Comparison of ENCODE assay signal across 19 mouse cellular contexts in the genomic region with DNA sequence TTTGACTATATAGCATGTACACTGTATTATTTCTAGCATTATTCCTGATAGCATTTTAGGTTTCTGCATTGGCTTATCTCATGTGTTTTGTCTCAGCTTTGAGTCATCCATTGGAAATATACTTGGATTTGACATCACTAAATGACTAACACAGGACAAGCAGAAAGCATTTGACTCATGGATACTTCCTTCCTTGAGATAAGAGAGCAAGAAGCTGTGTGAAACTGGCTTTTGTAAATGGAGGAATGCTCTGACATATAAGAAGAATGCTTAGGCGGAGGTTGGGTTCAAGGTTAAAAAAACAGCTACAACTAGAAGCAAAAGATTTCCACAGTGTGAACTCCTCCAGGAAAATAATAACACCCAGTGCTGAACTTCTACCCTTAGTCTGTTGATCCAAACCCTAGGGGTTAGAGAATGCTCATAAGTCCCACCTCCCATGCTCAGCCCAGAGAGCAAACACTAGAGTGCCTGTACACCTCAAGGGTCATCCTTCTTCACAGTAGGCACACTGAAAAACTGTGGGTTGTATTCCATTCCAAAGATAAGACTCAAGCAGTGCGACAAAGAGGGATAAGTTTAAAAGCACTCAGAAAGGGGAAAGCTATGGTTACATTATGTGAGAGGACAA.
A peak's percentile ranks its signal among the peaks of the same experiment; 100 is the strongest.
DNase-seq lines count a peak whose midpoint lies in the region; ATAC-seq and TF ChIP-seq lines count a peak whose summit lies in the region.
"Had no signal": no experiment of that assay in that cellular context is flagged by ENCODE, and none has a peak within 500 bp of the region (broad histone marks: within the 10 kb centered on the region; RNA-seq: fewer than 3 reads in every experiment).

No protein-coding gene starts in this region.

- H3K27ac ChIP-seq in heart, embryonic 15.5 days = 0 out of 2 replicates have a peak overlapping the region, but pooled peaks have one; percentile 44
- no peak overlapping the region for H3K27ac ChIP-seq in lung, embryonic 14.5 days (ENCODE audit: low read depth)
- H3K27ac ChIP-seq in forebrain, embryonic 14.5 days (ENCODE audit: low read depth, low read length) = no peak overlapping the region
- H3K27ac ChIP-seq: embryonic facial prominence, embryonic 12.5 days; heart, embryonic 10.5 days; hindbrain, embryonic 15.5 days; liver, embryonic 15.5 days; neural tube, embryonic 13.5 days had no signal

- H3K27me3 ChIP-seq in heart, embryonic 15.5 days = no peaks in the 10 kb centered on the region
- H3K27me3 ChIP-seq in lung, embryonic 14.5 days (ENCODE audit: insufficient read depth, low read length) = no peaks in the 10 kb centered on the region
- H3K27me3 ChIP-seq in forebrain, embryonic 14.5 days (replicated peaks; ENCODE audit: control insufficient read depth, insufficient read depth, low read length) = no peaks in the 10 kb centered on the region
- H3K27me3 ChIP-seq: embryonic facial prominence, embryonic 12.5 days; hindbrain, embryonic 15.5 days; liver, embryonic 15.5 days; neural tube, embryonic 13.5 days had no signal

- no peak overlapping the region for H3K4me3 ChIP-seq in heart, embryonic 15.5 days
- no peak overlapping the region for H3K4me3 ChIP-seq in lung, embryonic 14.5 days (ENCODE audit: low read depth, low read length)
- no peak overlapping the region for H3K4me3 ChIP-seq in forebrain, embryonic 14.5 days (ENCODE audit: low read depth, low read length)
- H3K4me3 ChIP-seq: embryonic facial prominence, embryonic 12.5 days; heart, embryonic 10.5 days; hindbrain, embryonic 15.5 days; liver, embryonic 15.5 days; neural tube, embryonic 13.5 days had no signal

- no peak overlapping the region for H3K4me2 ChIP-seq in heart, embryonic 15.5 days
- H3K4me2 ChIP-seq in lung, embryonic 14.5 days = no peak overlapping the region
- H3K4me2 ChIP-seq in forebrain, embryonic 14.5 days (ENCODE audit: low read length) = no peak overlapping the region
- H3K4me2 ChIP-seq: embryonic facial prominence, embryonic 12.5 days; hindbrain, embryonic 15.5 days; liver, embryonic 15.5 days; midbrain, embryonic 11.5 days; neural tube, embryonic 13.5 days had no signal

- TF ChIP-seq CTCF in lung, embryonic 14.5 days (IDR thresholded peaks at IDR 0.05; ENCODE audit: low read depth) = no peak
- no peak for TF ChIP-seq CTCF in brain, embryonic 14.5 days (IDR thresholded peaks at IDR 0.05; ENCODE audit: borderline replicate concordance, extremely low read depth, insufficient read depth, insufficient read length)

- WGBS in heart, embryonic 15.5 days = 37% methylated on average over 2 of the region's 2 CpGs
- 45% methylated on average over 2 of the region's 2 CpGs for WGBS in lung, embryonic 14.5 days
- 82% methylated on average over 2 of the region's 2 CpGs for WGBS in forebrain, embryonic 14.5 days

- no peaks in the 10 kb centered on the region for H3K4me1 ChIP-seq in heart, embryonic 15.5 days (replicated peaks)
- no peaks in the 10 kb centered on the region for H3K4me1 ChIP-seq in lung, embryonic 14.5 days (ENCODE audit: insufficient read depth)
- no peaks in the 10 kb centered on the region for H3K4me1 ChIP-seq in forebrain, embryonic 14.5 days (ENCODE audit: control insufficient read depth, insufficient read depth, low read length)
- H3K4me1 ChIP-seq: embryonic facial prominence, embryonic 12.5 days; heart, embryonic 10.5 days; hindbrain, embryonic 15.5 days; liver, embryonic 15.5 days; neural tube, embryonic 13.5 days had no signal

- ATAC-seq in heart, embryonic 15.5 days (replicated peaks; ENCODE audit: insufficient number of reproducible peaks, insufficient read depth, low FRiP score, low read depth) = peak; percentile 55; the same call in 1 of the 2 replicates
- peak; percentile 31; the same call in 1 of the 2 replicates for ATAC-seq in lung, embryonic 14.5 days (ENCODE audit: insufficient read depth)
- no peak for ATAC-seq in forebrain, embryonic 14.5 days
- ATAC-seq: forebrain, postnatal 0 days; intestine, embryonic 16.5 days had no signal

- H3K9me3 ChIP-seq in heart, embryonic 15.5 days (replicated peaks) = no peaks in the 10 kb centered on the region
- H3K9me3 ChIP-seq in lung, embryonic 14.5 days (ENCODE audit: low read depth, low read length) = no peaks in the 10 kb centered on the region
- H3K9me3 ChIP-seq in forebrain, embryonic 14.5 days (replicated peaks; ENCODE audit: control insufficient read depth, low read length) = no peaks in the 10 kb centered on the region
- H3K9me3 ChIP-seq: embryonic facial prominence, embryonic 12.5 days; heart, embryonic 10.5 days; hindbrain, embryonic 15.5 days; liver, embryonic 15.5 days; neural tube, embryonic 13.5 days had no signal

- H3K36me3 ChIP-seq in heart, embryonic 15.5 days = no peaks in the 10 kb centered on the region
- no peaks in the 10 kb centered on the region for H3K36me3 ChIP-seq in lung, embryonic 14.5 days (ENCODE audit: insufficient read depth)
- no peaks in the 10 kb centered on the region for H3K36me3 ChIP-seq in forebrain, embryonic 14.5 days (ENCODE audit: control insufficient read depth, insufficient read depth, low read length)
- H3K36me3 ChIP-seq: embryonic facial prominence, embryonic 12.5 days; heart, embryonic 10.5 days; hindbrain, embryonic 15.5 days; liver, embryonic 15.5 days; neural tube, embryonic 13.5 days had no signal

- no peak overlapping the region for H3K9ac ChIP-seq in heart, embryonic 15.5 days
- no peak overlapping the region for H3K9ac ChIP-seq in lung, embryonic 14.5 days
- H3K9ac ChIP-seq in forebrain, embryonic 14.5 days (ENCODE audit: low read length) = no peak overlapping the region
- H3K9ac ChIP-seq: embryonic facial prominence, embryonic 12.5 days; forebrain, postnatal 0 days; hindbrain, embryonic 15.5 days; liver, embryonic 15.5 days; neural tube, embryonic 13.5 days had no signal

- no peak for DNase-seq in heart, adult 9 months (ENCODE audit: low spot score in 2 of 2)
- DNase-seq in lung, embryonic 14.5 days = no peak
- no peak for DNase-seq in lung, postnatal 10 days
- peak; percentile 6 for DNase-seq in brain, embryonic 14.5 days (ENCODE audit: low read depth)
- DNase-seq in mesoderm, embryonic 11.5 days (ENCODE audit: low read depth, low spot score) = peak; percentile 10
- no peak for DNase-seq in forebrain, embryonic 14.5 days (ENCODE audit: low spot score)
- DNase-seq: adrenal gland, adult 8-10 months; cerebellum, adult 8-10 months; forebrain, postnatal 0 days; right cerebral cortex, postnatal 14 days; thymus, postnatal 4 days had no signal

- no peak for TF ChIP-seq POLR2A in brain, embryonic 14.5 days (IDR thresholded peaks at IDR 0.05; ENCODE audit: borderline replicate concordance, extremely low read depth, insufficient read depth, insufficient read length, poor library complexity, severe bottlenecking)

Comparison
In these comparisons a context has a peak if more than half of its experiments do, and no peak if none do; other contexts are left out.
1. DNase-seq: peak in brain, embryonic 14.5 days (single experiment) and mesoderm, embryonic 11.5 days (single experiment); none in heart, adult 9 months (0 of 2), lung, embryonic 14.5 days (single experiment), lung, postnatal 10 days (single experiment) and forebrain, embryonic 14.5 days (single experiment).